29 mouse cellular contexts compared by ENCODE assay signal in genomic region chr19:40684566-40684965, GRCm38 (mm10).
DNase-seq lines count a peak whose midpoint lies in the region; ATAC-seq and TF ChIP-seq lines count a peak whose summit lies in the region.
"Had no signal": no experiment of that assay in that cellular context is flagged by ENCODE, and none has a peak within 500 bp of the region (broad histone marks: within the 10 kb centered on the region; RNA-seq: fewer than 3 reads in every experiment).

No protein-coding gene starts in this region.

- H3K27me3 ChIP-seq in embryonic facial prominence, embryonic 13.5 days, result no peaks in the 10 kb centered on the region
- H3K27me3 ChIP-seq in embryonic facial prominence, embryonic 10.5 days (replicated peaks; ENCODE audit: low read depth, poor library complexity, severe bottlenecking), result no peaks in the 10 kb centered on the region
- no peaks in the 10 kb centered on the region for H3K27me3 ChIP-seq in CH12.LX (replicated peaks)
- H3K27me3 ChIP-seq: embryonic facial prominence, embryonic 12.5 days; hindbrain, embryonic 12.5 days; limb, embryonic 12.5 days; stomach, embryonic 15.5 days had no signal

- peak overlapping the region; percentile 11; the same call in 1 of the 2 replicates for H3K27ac ChIP-seq in embryonic facial prominence, embryonic 13.5 days
- H3K27ac ChIP-seq in embryonic facial prominence, embryonic 10.5 days (replicated peaks), result no peak overlapping the region
- 0 out of 2 replicates have a peak overlapping the region, but pooled peaks have one; percentile 56 for H3K27ac ChIP-seq in CH12.LX (ENCODE audit: insufficient read depth, low read depth)
- peak overlapping the region; percentile 22; the same call in 1 of the 2 replicates for H3K27ac ChIP-seq in bone marrow macrophage, adult 2 months (ENCODE audit: insufficient read depth, low read depth, low read length)
- H3K27ac ChIP-seq in macrophage, result peak overlapping the region; percentile 46
- H3K27ac ChIP-seq: embryonic facial prominence, embryonic 12.5 days; hindbrain, embryonic 12.5 days; hindbrain, postnatal 0 days; left cerebral cortex, adult 2 months; limb, embryonic 12.5 days; midbrain, embryonic 10.5 days; stomach, embryonic 15.5 days had no signal

- no peaks in the 10 kb centered on the region for H3K36me3 ChIP-seq in embryonic facial prominence, embryonic 13.5 days
- no peaks in the 10 kb centered on the region for H3K36me3 ChIP-seq in embryonic facial prominence, embryonic 10.5 days (replicated peaks)
- H3K36me3 ChIP-seq in CH12.LX (replicated peaks in 1 of 2; ENCODE audit: control insufficient read depth in 1 of 2, insufficient read depth in 1 of 2, low read length in 1 of 2), result peaks cover 9 to 38% of the 10 kb centered on the region in 2 experiments
- peaks cover 27% of the 10 kb centered on the region; the same call in 1 of the 2 replicates for H3K36me3 ChIP-seq in macrophage (ENCODE audit: inconsistent target)
- H3K36me3 ChIP-seq: embryonic facial prominence, embryonic 12.5 days; hindbrain, embryonic 12.5 days; limb, embryonic 12.5 days; midbrain, embryonic 10.5 days; stomach, embryonic 15.5 days had no signal

- H3K4me2 ChIP-seq in embryonic facial prominence, embryonic 13.5 days, result no peak overlapping the region
- peak overlapping the region; percentile 80 for H3K4me2 ChIP-seq in CH12.LX (ENCODE audit: insufficient read depth, low read depth, poor library complexity, severe bottlenecking)
- H3K4me2 ChIP-seq: embryonic facial prominence, embryonic 12.5 days; heart, embryonic 11.5 days; hindbrain, embryonic 12.5 days; limb, embryonic 12.5 days; liver, embryonic 11.5 days; stomach, embryonic 15.5 days had no signal

- no peak for TF ChIP-seq CTCF in CH12.LX (conservative IDR thresholded peaks at IDR 0.05 in 1 of 2, IDR thresholded peaks at IDR 0.05 in 1 of 2; ENCODE audit: low read depth in 2 of 2, low read length in 2 of 2)
- TF ChIP-seq CTCF in bone marrow macrophage, adult 2 months (IDR thresholded peaks at IDR 0.05; ENCODE audit: low read depth, low read length), result no peak

- no peak for TF ChIP-seq POLR2A in CH12.LX (IDR thresholded peaks at IDR 0.05; ENCODE audit: low read depth, low read length)
- TF ChIP-seq POLR2A in bone marrow macrophage, adult 2 months (IDR thresholded peaks at IDR 0.05; ENCODE audit: borderline replicate concordance, low read depth, low read length), result no peak

- no peaks in the 10 kb centered on the region for H3K9me3 ChIP-seq in embryonic facial prominence, embryonic 13.5 days
- H3K9me3 ChIP-seq in embryonic facial prominence, embryonic 10.5 days, result no peaks in the 10 kb centered on the region
- H3K9me3 ChIP-seq in CH12.LX (replicated peaks; ENCODE audit: low read length), result no peaks in the 10 kb centered on the region
- H3K9me3 ChIP-seq: embryonic facial prominence, embryonic 12.5 days; hindbrain, embryonic 12.5 days; limb, embryonic 12.5 days; midbrain, embryonic 10.5 days; stomach, embryonic 15.5 days had no signal

- TF ChIP-seq RAD21 in CH12.LX (IDR thresholded peaks at IDR 0.05; ENCODE audit: low read depth, low read length), result no peak

- in situ Hi-C loops in CH12.LX (cut with MboI; ENCODE audit: low pct_ligation_motif_present, low pct_unique_long_range_greater_than_20kb, low sequenced_read_pairs), result no loop called here

- H3K4me1 ChIP-seq in embryonic facial prominence, embryonic 13.5 days, result peaks cover 10% of the 10 kb centered on the region; the same call in 1 of the 2 replicates
- no peaks in the 10 kb centered on the region for H3K4me1 ChIP-seq in embryonic facial prominence, embryonic 10.5 days
- H3K4me1 ChIP-seq in CH12.LX (ENCODE audit: control insufficient read depth in 1 of 2, insufficient read depth in 2 of 2), result peaks cover 40 to 83% of the 10 kb centered on the region in 2 experiments
- H3K4me1 ChIP-seq in bone marrow macrophage, adult 2 months (ENCODE audit: control insufficient read depth, insufficient read depth, low read length), result peaks cover 57% of the 10 kb centered on the region
- H3K4me1 ChIP-seq: embryonic facial prominence, embryonic 12.5 days; hindbrain, embryonic 12.5 days; limb, embryonic 12.5 days; midbrain, embryonic 10.5 days; stomach, embryonic 15.5 days had no signal

- ATAC-seq in embryonic facial prominence, embryonic 13.5 days (ENCODE audit: insufficient number of reproducible peaks, insufficient read depth, low FRiP score, low TSS enrichment, low read depth), result no peak
- no peak for ATAC-seq in erythroid progenitor cell, adult 5-6 weeks (replicated peaks; ENCODE audit: low FRiP score, poor library complexity, severe bottlenecking)
- ATAC-seq: forebrain, postnatal 0 days; hindbrain, postnatal 0 days; midbrain, embryonic 16.5 days had no signal

- H3K4me3 ChIP-seq in embryonic facial prominence, embryonic 13.5 days, result no peak overlapping the region
- H3K4me3 ChIP-seq in embryonic facial prominence, embryonic 10.5 days, result no peak overlapping the region
- H3K4me3 ChIP-seq in CH12.LX (replicated peaks in 1 of 3; ENCODE audit: low read depth in 2 of 3, low read length in 2 of 3, poor library complexity in 1 of 3) (peak overlapping the region; percentile 7 to 24 (median 13)), macrophage (ENCODE audit: inconsistent target) (no peak overlapping the region)
- peak overlapping the region; percentile 13; the same call in 1 of the 2 replicates for H3K4me3 ChIP-seq in bone marrow macrophage, adult 2 months (ENCODE audit: insufficient read depth, low read length)
- H3K4me3 ChIP-seq: embryonic facial prominence, embryonic 12.5 days; hindbrain, embryonic 12.5 days; left cerebral cortex, adult 2 months; limb, embryonic 12.5 days; midbrain, embryonic 10.5 days; stomach, embryonic 15.5 days had no signal

- no peak overlapping the region for H3K9ac ChIP-seq in embryonic facial prominence, embryonic 13.5 days
- H3K9ac ChIP-seq in CH12.LX (ENCODE audit: insufficient read depth, low read depth), result peak overlapping the region; percentile 36
- H3K9ac ChIP-seq: embryonic facial prominence, embryonic 12.5 days; forebrain, postnatal 0 days; hindbrain, embryonic 12.5 days; limb, embryonic 12.5 days; stomach, embryonic 15.5 days had no signal

- DNase-seq in embryonic facial prominence, embryonic 10.5 days (ENCODE audit: low spot score), result no peak
- no peak for DNase-seq in CH12.LX (ENCODE audit: extremely low read depth)
- no peak for DNase-seq in cerebellum, postnatal 10 days
- no peak for DNase-seq in kidney, postnatal 10 days
- DNase-seq: adrenal gland, adult 8-10 months; cerebellum, adult 11-12 months; cerebellum, postnatal 14 days; forebrain, postnatal 0 days; gastrocnemius, postnatal 10 days; heart, postnatal 36 days; kidney, adult 11 months; kidney, postnatal 25 days; lung, postnatal 4 days; right cerebral cortex, postnatal 4 days; thymus, postnatal 14 days had no signal

- dilution Hi-C loops in CH12.LX (cut with MboI; ENCODE audit: extremely low pct_ligation_motif_present, extremely low pct_unique_long_range_greater_than_20kb, low sequenced_read_pairs), result no loop called here

- WGBS in embryonic facial prominence, embryonic 13.5 days, result 94% methylated on average over 7 of the region's 7 CpGs
- 89% methylated on average over 7 of the region's 7 CpGs for WGBS in embryonic facial prominence, embryonic 10.5 days
- WGBS in macrophage (ENCODE audit: missing documents), result 73% methylated on average over 7 of the region's 7 CpGs

- H3K79me2 ChIP-seq in CH12.LX (replicated peaks; ENCODE audit: control insufficient read depth, extremely low read depth, insufficient read depth, poor library complexity, severe bottlenecking), result peaks cover 6% of the 10 kb centered on the region
- peaks cover 92% of the 10 kb centered on the region for H3K79me2 ChIP-seq in macrophage (ENCODE audit: inconsistent target)

- no peak for TF ChIP-seq EP300 in CH12.LX (IDR thresholded peaks at IDR 0.05; ENCODE audit: low read length)

TF ChIP-seq in CH12.LX, 34 proteins besides CTCF, POLR2A, EP300 and RAD21:
- TF ChIP-seq SMC3 (IDR thresholded peaks at IDR 0.05; ENCODE audit: low read depth, low read length) (no peak), MAZ (IDR thresholded peaks at IDR 0.05; ENCODE audit: low read depth, low read length) (no peak), ZNF384 (IDR thresholded peaks at IDR 0.05; ENCODE audit: low read depth, low read length) (no peak), USF1 (IDR thresholded peaks at IDR 0.05; ENCODE audit: low read depth, low read length) (no peak), ZKSCAN1 (IDR thresholded peaks at IDR 0.05; ENCODE audit: borderline replicate concordance, low read depth, low read length) (no peak), TCF12 (IDR thresholded peaks at IDR 0.05; ENCODE audit: low read depth, low read length) (no peak), RCOR1 (conservative IDR thresholded peaks at IDR 0.05; ENCODE audit: low read depth, low read length) (no peak), JUN (IDR thresholded peaks at IDR 0.05; ENCODE audit: insufficient read depth, low read depth, low read length) (no peak), ZC3H11A (IDR thresholded peaks at IDR 0.05; ENCODE audit: low read depth, low read length) (no peak), ZMIZ1 (IDR thresholded peaks at IDR 0.05; ENCODE audit: low read depth, low read length) (no peak), MAFK (IDR thresholded peaks at IDR 0.05; ENCODE audit: insufficient replicate concordance, low read length) (no peak)

Comparison
In these comparisons a context has a peak if more than half of its experiments do, and no peak if none do; other contexts are left out.
1. H3K4me3 ChIP-seq: peak in CH12.LX (3 of 3) and bone marrow macrophage, adult 2 months (single experiment); none in embryonic facial prominence, embryonic 13.5 days (single experiment), embryonic facial prominence, embryonic 10.5 days (single experiment) and macrophage (single experiment).